Mouse (Mus musculus): ENCODE results near the gene Cobl. TPM values are rescaled to one million over a fixed set of nuclear protein-coding genes. Genes with fewer than 3 reads are reported as not detected.

Gene Cobl
- polyA plus RNA-seq, 1 experiment from 2014 or later, result 14.4 TPM

DNA sequence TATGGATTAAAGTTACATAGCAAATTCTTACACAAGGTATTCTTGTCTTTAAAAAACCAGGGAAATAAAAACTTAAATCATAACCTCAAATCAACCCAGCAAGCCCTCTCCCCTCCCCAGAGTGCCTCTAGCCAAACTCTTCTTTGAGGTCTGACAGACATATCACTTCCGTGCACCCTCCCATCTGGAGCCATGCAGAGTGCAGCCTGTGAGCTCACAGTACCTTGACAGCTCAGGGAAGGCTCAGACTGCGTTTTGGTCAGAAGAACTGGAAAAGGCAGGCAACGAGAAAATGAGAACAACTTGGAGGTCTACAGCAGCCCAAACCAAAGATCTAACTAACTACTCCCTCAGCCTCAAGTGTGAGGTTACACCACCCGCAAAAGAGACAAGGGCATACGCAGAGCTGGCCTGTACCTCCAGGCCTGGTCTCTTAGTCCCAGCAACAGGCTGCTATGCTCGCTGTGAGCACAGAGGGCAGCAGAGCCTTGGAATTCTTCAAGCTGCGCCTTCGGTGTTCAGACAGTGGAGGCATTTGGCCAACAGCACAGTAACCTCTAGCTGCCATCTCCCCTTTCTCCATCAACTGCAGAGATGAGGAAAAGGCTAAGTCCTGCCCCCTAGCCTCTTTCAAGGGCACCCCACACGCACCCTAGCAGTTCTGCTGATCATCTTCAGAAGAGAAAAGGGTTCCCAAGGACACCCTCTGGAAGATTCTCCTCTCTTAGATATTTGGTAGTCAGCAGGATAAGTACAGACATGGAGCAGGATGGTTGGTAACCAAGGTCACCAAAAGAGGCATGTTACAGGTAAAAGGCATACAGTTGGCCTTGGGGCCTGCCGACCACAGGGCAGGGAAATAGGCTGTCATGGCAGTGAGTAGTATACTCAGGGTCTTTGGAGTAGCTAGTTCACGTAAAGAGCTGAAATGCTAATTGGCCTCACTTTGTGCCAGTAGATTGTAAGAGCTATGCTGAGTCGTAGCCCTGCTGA lies 91.4 kb downstream of the Cobl start:
- WGBS, result 39% methylated on average over 12 of the region's 12 CpGs
- Histone ChIP-seq H3K4me2 (no peak overlapping the region), H3K9ac (no peak overlapping the region), H3K27ac (replicated peaks) (no peak overlapping the region), H3K36me3 (0 out of 2 replicates have a peak, but pooled peaks cover 4% of the 10 kb centered on the region), H3K27me3 (no peaks in the 10 kb centered on the region), H3K9me3 (no peaks in the 10 kb centered on the region), H3K4me3 (no peak overlapping the region), H3K4me1 (replicated peaks) (no peaks in the 10 kb centered on the region)
- peak; percentile 94 for ATAC-seq (ENCODE audit: low FRiP score, low read depth)

DNA sequence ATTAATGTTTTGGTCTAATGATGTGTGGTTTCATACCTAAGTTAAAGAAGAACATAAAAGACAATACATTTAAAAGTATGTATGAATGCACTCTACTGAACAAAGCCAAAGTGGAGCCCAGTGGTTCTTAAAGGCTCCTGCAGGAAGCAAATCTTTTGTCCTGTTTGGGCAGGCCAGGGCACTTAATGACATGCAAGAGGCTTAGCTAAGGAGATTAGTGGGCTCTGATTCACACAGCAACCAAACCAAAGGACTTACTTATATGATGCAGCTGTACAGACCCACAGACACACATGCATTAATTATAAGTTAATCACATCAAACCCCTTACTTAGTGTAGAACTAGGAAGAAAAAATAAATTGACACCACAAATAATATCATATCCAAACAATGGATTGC lies 93.8 kb downstream of the Cobl start:
- ATAC-seq (ENCODE audit: low FRiP score, low read depth), result no peak
- Histone ChIP-seq H3K36me3 (0 out of 2 replicates have a peak, but pooled peaks cover 4% of the 10 kb centered on the region), H3K4me2 (no peak overlapping the region), H3K9me3 (no peaks in the 10 kb centered on the region), H3K4me3 (no peak overlapping the region), H3K9ac (no peak overlapping the region), H3K27me3 (no peaks in the 10 kb centered on the region), H3K27ac (replicated peaks) (no peak overlapping the region), H3K4me1 (replicated peaks) (no peaks in the 10 kb centered on the region)

- Histone ChIP-seq H3K9me3 (no peaks in the 10 kb centered on the region), H3K4me3 (no peak overlapping the region), H3K9ac (no peak overlapping the region), H3K4me2 (no peak overlapping the region), H3K4me1 (replicated peaks) (no peaks in the 10 kb centered on the region), H3K27me3 (no peaks in the 10 kb centered on the region), H3K27ac (replicated peaks) (no peak overlapping the region), H3K36me3 (no peaks in the 10 kb centered on the region)
- 41% methylated on average over 5 of the region's 5 CpGs for WGBS
- no peak for ATAC-seq (ENCODE audit: low FRiP score, low read depth)
Measured at GRCm38 (mm10) chr11:12367426-12368178, 97.2 kb downstream of the Cobl start.

DNA sequence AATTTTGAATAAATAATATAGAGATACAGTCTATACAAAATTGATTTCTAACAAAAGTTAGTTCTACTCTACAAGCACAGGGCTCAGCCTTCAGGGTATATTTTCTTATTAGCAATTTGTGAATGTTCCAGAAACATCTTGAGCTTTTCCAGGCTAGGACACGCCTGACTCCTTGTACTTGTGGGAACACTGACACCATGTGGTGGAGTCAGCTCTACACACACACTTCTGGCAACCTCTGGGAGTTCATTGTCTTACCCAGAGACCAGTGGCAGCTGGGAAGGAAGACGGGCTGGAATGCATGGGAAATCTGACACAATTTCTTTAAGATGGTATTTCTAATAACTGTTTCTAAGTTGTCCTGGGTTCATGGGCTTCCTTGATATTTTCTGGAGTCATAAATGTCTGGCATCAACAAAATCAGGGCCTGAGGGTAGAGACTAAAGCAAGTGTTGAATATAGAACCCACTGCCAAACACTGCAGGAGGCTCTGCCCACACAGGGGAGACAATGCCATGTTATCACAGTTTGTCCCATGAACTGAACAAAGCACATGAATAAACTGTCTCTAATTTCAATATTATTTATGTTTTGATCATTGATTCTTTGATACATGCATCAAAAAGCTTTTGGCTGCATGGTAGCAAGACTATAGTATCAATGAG lies 105.3 kb downstream of the Cobl start:
- no peak overlapping the region for H3K4me2 ChIP-seq
- no peak overlapping the region for H3K4me3 ChIP-seq
- no peaks in the 10 kb centered on the region for H3K4me1 ChIP-seq (replicated peaks)
- 3% methylated on average over 2 of the region's 2 CpGs for WGBS
- H3K36me3 ChIP-seq, result no peaks in the 10 kb centered on the region
- no peak overlapping the region for H3K27ac ChIP-seq (replicated peaks)
- ATAC-seq (ENCODE audit: low FRiP score, low read depth), result peak; percentile 96
- no peaks in the 10 kb centered on the region for H3K27me3 ChIP-seq
- no peak overlapping the region for H3K9ac ChIP-seq
- H3K9me3 ChIP-seq, result no peaks in the 10 kb centered on the region

DNA sequence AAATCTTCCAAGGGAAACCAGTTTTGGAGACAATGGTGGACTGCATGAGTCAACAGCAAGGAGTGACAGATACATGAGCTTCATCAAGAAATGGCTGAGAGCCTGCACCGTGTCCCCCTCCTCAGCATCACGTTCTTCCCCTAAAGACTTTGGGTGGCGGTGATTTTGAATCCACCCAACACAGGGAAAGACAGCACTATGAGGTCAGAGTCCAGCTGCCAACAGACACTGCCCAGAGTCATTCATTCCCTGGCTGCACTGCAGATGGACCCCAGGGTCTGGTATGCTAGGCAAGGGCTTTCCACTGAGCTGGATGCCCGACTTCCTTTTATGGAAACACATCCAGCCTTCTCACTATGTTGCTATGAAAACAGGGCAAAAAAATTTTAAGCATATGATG lies 106.2 kb downstream of the Cobl start:
- H3K27ac ChIP-seq (replicated peaks), result no peak overlapping the region
- no peaks in the 10 kb centered on the region for H3K36me3 ChIP-seq
- H3K9me3 ChIP-seq, result no peaks in the 10 kb centered on the region
- H3K27me3 ChIP-seq, result no peaks in the 10 kb centered on the region
- no peaks in the 10 kb centered on the region for H3K4me1 ChIP-seq (replicated peaks)
- ATAC-seq (ENCODE audit: low FRiP score, low read depth), result no peak
- H3K4me2 ChIP-seq, result no peak overlapping the region
- 72% methylated on average over 4 of the region's 4 CpGs for WGBS
- no peak overlapping the region for H3K9ac ChIP-seq
- H3K4me3 ChIP-seq, result no peak overlapping the region

DNA sequence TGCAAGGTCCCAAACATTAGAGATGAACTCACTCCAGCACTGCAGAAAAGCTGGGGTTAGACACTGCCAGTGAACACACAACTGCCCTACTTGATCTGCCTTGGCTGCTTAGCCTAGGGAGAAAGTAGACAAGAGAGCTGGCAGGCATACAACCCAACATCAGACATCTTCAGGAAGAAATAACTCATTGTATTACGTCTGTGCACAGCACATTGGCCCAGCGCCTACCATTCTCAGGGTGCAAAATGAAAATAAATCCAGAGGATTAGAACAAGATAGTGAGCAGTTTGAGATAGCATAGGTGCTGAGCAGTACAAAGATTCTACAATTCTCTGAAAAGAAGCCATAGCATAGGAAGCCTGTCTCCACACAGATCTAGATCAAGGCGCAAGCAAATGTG lies 109.1 kb downstream of the Cobl start:
- 0 out of 2 replicates have a peak, but pooled peaks cover 3% of the 10 kb centered on the region for H3K4me1 ChIP-seq (replicated peaks)
- H3K9me3 ChIP-seq, result no peaks in the 10 kb centered on the region
- no peak overlapping the region for H3K27ac ChIP-seq (replicated peaks)
- H3K4me3 ChIP-seq, result no peak overlapping the region
- ATAC-seq (ENCODE audit: low FRiP score, low read depth), result no peak
- no peaks in the 10 kb centered on the region for H3K27me3 ChIP-seq
- 85% methylated on average over 3 of the region's 3 CpGs for WGBS
- H3K4me2 ChIP-seq, result no peak overlapping the region
- no peaks in the 10 kb centered on the region for H3K36me3 ChIP-seq
- H3K9ac ChIP-seq, result no peak overlapping the region

DNA sequence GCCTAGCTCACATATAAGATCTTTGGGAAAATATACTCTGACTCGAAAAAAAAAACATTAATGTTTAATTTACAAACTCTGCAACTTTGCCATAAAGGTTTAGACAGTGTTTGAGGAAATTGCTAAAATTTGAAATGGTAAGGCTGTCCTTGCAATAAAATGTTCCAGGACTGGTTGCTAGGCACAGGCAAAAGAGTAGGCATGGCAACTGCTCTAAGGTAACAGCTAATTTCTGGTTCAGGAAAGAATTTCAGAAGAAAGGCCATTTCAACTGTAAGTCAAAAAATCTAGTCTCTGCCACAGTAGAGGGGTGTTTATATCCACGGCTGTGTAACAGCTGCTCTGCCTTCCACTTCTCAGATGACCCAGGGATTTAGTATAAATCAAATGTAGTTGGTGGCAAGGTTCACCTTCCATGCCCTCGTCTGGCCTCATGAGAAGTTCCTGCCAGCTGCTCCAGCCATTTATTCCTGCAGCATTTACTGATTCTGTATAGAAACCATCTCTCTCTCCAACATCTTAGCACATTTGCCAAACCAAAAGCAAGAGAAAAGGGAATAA lies 113.7 kb downstream of the Cobl start:
- Histone ChIP-seq H3K9ac (no peak overlapping the region), H3K4me1 (replicated peaks) (0 out of 2 replicates have a peak, but pooled peaks cover 3% of the 10 kb centered on the region), H3K36me3 (no peaks in the 10 kb centered on the region), H3K4me3 (no peak overlapping the region), H3K4me2 (no peak overlapping the region), H3K9me3 (no peaks in the 10 kb centered on the region), H3K27me3 (no peaks in the 10 kb centered on the region), H3K27ac (replicated peaks) (no peak overlapping the region)
- WGBS, result 57% methylated on average over 3 of the region's 3 CpGs
- ATAC-seq (ENCODE audit: low FRiP score, low read depth), result no peak

- no peak overlapping the region for H3K27ac ChIP-seq (replicated peaks)
- H3K36me3 ChIP-seq, result no peaks in the 10 kb centered on the region
- H3K4me3 ChIP-seq, result no peak overlapping the region
- H3K4me2 ChIP-seq, result no peak overlapping the region
- 0 out of 2 replicates have a peak, but pooled peaks cover 3% of the 10 kb centered on the region for H3K4me1 ChIP-seq (replicated peaks)
- no peaks in the 10 kb centered on the region for H3K9me3 ChIP-seq
- H3K9ac ChIP-seq, result no peak overlapping the region
- 100% methylated on average over 1 of the region's 1 CpGs for WGBS
- no peak for ATAC-seq (ENCODE audit: low FRiP score, low read depth)
- no peaks in the 10 kb centered on the region for H3K27me3 ChIP-seq
Measured at GRCm38 (mm10) chr11:12350086-12350485, 114.7 kb downstream of the Cobl start.

DNA sequence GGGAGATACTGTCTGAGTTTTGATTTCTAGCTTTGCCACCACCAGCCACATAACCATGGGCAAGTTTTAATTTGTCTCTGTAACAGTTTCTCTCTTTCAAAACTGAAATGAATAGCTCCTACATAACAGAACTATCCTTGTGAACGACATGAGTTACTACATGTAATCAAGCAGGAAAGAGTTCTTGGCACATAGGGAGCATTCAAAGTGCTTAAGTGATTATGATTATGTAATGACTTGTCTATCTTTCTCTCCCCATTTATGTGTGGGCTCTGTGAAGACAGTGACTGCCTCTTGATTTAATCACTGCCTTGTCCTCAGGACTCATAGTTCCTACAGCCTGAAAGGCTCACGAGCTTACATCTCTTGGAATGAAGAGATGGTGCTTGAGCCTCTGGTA lies 118.3 kb downstream of the Cobl start:
- no peak for ATAC-seq (ENCODE audit: low FRiP score, low read depth)
- no peaks in the 10 kb centered on the region for H3K9me3 ChIP-seq
- H3K4me3 ChIP-seq, result no peak overlapping the region
- H3K9ac ChIP-seq, result no peak overlapping the region
- H3K4me1 ChIP-seq (replicated peaks), result no peaks in the 10 kb centered on the region
- WGBS, result 83% methylated on average over 2 of the region's 2 CpGs
- H3K4me2 ChIP-seq, result no peak overlapping the region
- H3K36me3 ChIP-seq, result peaks cover 6% of the 10 kb centered on the region; the same call in 1 of the 2 replicates
- H3K27ac ChIP-seq (replicated peaks), result no peak overlapping the region
- no peaks in the 10 kb centered on the region for H3K27me3 ChIP-seq

- Histone ChIP-seq H3K36me3 (peaks cover 6% of the 10 kb centered on the region; the same call in 1 of the 2 replicates), H3K4me2 (no peak overlapping the region), H3K4me3 (no peak overlapping the region), H3K9me3 (no peaks in the 10 kb centered on the region), H3K27me3 (no peaks in the 10 kb centered on the region), H3K4me1 (replicated peaks) (no peaks in the 10 kb centered on the region), H3K27ac (replicated peaks) (no peak overlapping the region), H3K9ac (no peak overlapping the region)
- ATAC-seq (ENCODE audit: low FRiP score, low read depth), result no peak
- WGBS, result 94% methylated on average over 4 of the region's 4 CpGs
Measured at GRCm38 (mm10) chr11:12343686-12344085, 121.1 kb downstream of the Cobl start.

GRCm38 (mm10) chr11:12340697-12341096 lies 124.1 kb downstream of the Cobl start:
- H3K4me2 ChIP-seq, result no peak overlapping the region
- H3K4me3 ChIP-seq, result no peak overlapping the region
- no peaks in the 10 kb centered on the region for H3K4me1 ChIP-seq (replicated peaks)
- no peaks in the 10 kb centered on the region for H3K27me3 ChIP-seq
- H3K9ac ChIP-seq, result no peak overlapping the region
- no peak overlapping the region for H3K27ac ChIP-seq (replicated peaks)
- no peaks in the 10 kb centered on the region for H3K9me3 ChIP-seq
- peaks cover 6% of the 10 kb centered on the region; the same call in 1 of the 2 replicates for H3K36me3 ChIP-seq
- ATAC-seq (ENCODE audit: low FRiP score, low read depth), result no peak
